Mouse (Mus musculus) CH12.LX (cell line): Measurements from ENCODE around the gene Ugt1a6b.

Source experiments
- EP300 ChIP-seq: IDR thresholded peaks from 2 replicates; pipeline ENCODE4 v1.6.1; 2011; ENCODE audit warnings: low read length, improper control_type of control experiment
- HCFC1 ChIP-seq: IDR thresholded peaks from 2 replicates; pipeline ENCODE4 v1.6.1; 2012; ENCODE audit warnings: low read depth, mild to moderate bottlenecking, inconsistent platforms, low read length, improper control_type of control experiment
- MAFK ChIP-seq: IDR thresholded peaks from 2 replicates; pipeline ENCODE4 v1.6.1; 2011; ENCODE audit warnings: low read length, improper control_type of control experiment; ENCODE audit not compliant: insufficient replicate concordance
- ZKSCAN1 ChIP-seq: IDR thresholded peaks from 2 replicates; pipeline ENCODE4 v1.6.1; 2012; ENCODE audit warnings: low read depth, inconsistent platforms, low read length, improper control_type of control experiment, borderline replicate concordance

GRCm38 (mm10) chr1:88225741-88226140 is 122.7 kb downstream of the Ugt1a6b start:
- TF ChIP-seq MAFK: no peak
- no peak for TF ChIP-seq ZKSCAN1
- no peak for TF ChIP-seq HCFC1
- no peak for TF ChIP-seq EP300
